Mouse (Mus musculus) cerebellum, postnatal 4 days (tissue): ENCODE measurements around the gene Arhgap27.
"Not testable (repeated sequence)": the region's sequence is repeated elsewhere in the genome, so short reads cannot be mapped to it uniquely, and the experiment has no call there.

Experiments used
- DNase-seq, 2 experiments: peaks; one replicate each; pipeline ENCODE4 v3.0.0; 2022; ENCODE audit warnings: low spot score in 2 of 2, mixed read lengths in 1 of 2

Arhgap27 gene

DNA sequence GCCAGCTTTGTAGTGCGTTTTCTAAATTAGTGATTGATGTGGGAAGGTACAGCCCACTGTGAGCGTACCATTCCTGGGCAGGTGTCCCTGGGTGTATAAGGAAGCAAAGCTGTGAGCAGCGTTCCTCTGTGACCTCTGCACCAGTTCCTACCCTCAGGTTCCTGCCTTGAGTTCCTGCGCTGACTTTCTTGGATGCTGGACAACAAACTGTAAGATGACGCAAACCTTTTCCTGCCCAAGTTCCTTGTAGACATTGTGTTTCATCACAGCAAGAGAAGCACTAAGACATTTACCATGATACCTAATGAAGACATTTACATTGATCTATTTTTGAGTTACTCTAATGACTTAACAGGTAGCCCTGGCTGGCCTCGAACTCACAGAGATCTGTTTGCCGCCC, 68.7 kb downstream of the Arhgap27 start:
- no peak for DNase-seq

DNA sequence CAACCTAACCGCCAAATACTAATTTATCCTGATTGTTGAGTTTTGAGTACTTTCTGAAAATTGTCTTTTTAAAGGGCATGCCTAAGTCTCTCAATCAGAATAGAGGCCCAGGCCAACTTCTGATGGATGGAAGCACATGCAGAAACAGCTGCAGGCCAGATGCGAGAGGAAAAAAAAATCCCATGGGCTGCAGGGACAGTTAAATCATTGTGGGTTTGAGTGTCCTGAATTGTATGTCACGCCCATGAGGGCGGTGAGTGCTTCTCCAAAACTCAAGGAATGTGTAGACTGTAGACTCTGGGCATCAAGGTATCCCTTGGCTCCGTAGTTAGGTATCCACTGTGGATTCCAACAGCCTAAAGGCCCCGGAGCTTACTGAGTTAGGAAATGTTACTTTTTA, 69.4 kb downstream of the Arhgap27 start:
- DNase-seq, result no peak

DNA sequence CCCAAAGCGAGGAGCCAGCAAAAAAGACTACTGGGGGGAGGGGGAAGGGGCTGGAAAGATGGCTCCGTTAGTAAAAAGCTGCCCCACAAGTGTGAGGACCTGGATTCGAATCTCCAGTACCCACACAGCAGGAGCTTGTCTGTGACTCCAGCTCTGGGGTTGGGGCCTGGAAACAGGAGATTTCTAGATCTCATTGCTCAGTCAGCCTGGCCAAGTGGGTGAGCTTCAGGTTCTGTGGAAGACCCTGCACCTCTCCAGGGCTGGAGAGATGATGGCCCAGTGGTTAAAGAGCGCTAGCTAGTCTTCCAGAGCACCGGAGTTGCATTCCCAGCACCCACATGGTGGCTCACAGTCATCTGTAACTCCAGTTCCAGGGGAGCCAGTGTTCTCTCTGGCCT, 70.6 kb downstream of the Arhgap27 start:
- no peak for DNase-seq

DNA sequence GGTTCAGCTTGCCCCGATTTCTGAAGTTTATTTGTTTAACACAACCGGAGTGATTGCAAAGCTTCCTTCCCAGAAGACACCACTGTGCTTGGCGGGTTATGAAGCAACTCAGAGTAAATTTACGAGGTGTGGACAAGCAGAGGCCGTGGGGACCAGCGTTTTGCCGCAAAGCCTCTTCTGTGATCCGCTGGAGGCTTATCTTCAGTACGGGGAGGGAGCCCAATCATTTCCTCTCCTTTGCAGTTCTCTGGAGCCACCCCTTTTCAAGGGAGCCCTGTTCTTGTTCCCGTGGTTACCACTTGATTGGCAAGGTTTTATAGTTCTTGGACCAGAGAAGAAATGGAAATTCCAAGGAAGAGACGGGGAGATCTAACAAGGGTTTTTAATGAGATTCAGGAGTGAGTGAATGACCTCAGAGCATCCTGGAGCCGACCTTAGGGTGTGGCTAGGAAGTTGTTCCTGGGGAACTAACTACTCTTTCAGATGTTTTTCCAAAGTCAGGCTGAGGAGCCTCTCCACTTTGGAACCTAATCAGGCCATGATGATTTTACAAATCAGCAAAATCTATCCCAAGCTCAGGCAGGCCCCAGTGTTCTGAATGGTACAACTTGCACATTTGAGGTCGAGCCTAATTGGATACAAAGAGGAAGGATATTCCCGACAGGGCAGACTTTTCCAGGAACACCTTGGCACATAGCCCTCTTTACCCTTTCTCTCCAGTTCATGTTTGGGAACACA, 71.2 kb downstream of the Arhgap27 start:
- DNase-seq, result no peak

DNA sequence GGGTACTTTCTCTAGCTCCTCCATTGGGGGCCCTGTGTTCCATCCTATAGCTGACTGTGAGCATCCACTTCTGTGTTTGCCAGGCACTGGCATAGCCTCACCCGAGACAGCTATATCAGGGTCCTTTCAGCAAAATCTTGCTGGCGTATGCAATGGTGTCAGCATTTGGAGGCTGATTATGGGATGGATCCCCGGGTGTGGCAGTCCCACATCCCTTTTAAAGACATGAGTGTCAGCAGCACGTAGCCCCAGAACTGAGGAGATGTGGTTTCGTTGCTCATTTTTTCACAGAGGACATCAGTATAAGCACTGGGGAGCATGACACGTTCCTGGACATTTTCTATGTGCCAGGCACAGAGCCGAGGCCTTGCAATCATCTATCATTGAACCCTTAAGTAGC, 72.7 kb downstream of the Arhgap27 start:
- DNase-seq, result not testable (repeated sequence)

DNA sequence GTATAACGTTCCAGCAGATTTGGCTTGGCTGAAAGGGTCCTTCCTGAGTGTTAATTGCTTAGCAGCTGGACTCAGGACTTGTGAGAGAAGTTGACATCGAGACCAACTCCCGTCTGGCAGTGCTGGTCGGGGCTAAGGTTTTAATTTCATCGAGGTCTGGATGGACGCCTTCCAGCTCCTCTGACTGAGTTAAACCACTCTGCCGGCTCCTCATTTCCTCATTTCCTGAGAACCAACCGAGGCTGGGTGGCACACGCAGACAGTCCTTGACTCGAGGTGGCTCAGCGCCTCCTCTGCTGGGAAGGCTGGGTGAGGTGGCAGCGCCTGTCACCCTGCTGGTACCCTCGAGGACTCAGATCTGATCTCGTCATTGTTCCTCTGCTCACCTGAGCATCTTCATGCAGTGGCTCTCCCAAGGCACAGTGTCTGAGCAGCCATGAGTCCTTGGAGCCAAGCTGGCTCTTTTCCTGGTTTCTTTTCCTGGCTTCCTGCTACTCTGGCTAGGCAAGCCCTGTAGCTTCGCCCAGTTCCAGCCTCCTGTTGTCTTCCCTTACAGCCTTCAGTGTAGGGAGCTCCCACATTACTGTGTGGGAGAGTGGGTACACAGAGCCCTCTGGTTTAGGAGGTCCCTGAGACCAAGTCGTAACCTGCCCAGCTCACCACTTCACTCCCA, 75.1 kb downstream of the Arhgap27 start:
- DNase-seq, result no peak

DNA sequence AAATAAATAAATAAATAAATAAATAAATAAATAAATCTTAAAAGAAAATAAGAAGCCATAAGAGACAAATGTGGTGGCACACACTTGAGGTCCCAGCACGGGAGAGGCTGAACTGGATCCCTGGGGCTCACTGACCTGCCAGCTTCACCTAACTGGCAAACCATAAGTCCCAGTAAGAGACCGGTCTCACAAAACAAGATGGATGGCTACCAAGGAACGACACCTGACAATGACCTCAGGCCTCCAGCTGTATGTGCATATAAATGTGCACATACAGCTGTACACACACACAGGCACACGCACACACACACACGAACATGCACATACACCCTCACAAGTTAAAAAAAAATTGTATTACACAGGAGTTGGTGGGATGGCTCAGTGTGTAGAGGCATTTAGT, 76.6 kb downstream of the Arhgap27 start:
- DNase-seq, result no peak

DNA sequence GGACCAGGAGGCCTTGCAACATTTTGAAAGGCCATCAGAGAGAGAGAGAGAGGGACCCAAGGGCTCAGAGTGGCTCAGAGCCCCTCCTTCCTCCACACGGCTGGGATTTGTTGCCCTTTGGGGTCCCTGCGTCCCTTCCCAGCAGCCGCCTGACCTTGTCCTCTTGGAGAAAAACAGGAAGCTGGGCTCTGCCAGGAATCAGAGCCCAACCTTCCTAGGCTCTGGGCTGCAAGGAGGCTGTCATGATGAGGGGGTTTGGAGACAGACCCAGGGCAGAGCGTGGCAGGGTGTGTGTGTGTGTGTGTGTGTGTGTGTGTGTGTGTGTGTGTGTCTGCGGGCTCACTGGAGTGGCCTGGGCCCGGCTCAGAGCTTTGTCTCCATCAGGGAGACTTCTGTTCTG, 77.5 kb downstream of the Arhgap27 start:
- no peak for DNase-seq

DNA sequence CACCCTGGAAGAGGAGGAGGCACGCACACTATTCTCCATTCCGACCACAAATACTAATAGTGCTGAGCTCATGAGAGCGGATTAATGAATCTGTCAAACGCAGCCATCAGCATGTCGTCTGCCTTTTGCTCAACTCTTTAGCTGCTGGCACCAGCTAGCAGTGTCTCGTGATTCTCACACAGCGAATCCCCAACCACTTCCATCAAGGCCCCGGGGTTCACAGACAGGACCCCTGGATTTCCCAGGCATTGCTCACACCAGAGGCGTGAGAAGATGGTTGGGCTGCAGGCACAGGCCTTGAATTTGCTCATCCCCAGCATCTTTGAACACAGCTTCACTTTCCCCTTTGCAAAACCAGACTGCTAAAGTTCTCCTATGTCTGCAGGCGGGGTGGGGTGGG, 78.2 kb downstream of the Arhgap27 start:
- DNase-seq, result no peak

DNA sequence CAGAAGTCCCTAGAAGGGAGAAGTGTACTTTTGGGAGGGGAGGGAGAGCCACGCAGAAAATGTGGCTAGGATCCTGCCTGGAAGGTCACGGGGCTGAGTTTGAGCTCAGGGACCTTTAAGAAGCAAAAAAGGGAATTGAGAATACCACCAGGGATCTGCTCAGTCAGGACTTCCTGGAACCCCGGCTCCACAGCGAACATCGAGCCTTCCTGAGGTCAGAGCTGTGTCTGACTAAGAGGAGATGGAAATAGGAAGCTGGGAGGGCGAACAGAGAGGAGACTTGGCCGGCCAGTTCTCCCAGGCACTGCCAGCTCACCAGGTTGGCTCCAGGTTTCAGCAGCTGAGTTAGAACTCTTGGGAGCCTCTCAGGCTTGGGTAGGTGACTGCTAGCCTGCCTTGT, 81.7 kb downstream of the Arhgap27 start:
- DNase-seq, result no peak
